Mouse (Mus musculus): ENCODE measurements around the gene Ap4s1. TPM values are rescaled to one million over a fixed set of nuclear protein-coding genes. Genes with fewer than 3 reads are reported as not detected.

Gene Ap4s1
- polyA plus RNA-seq, 1 experiment from 2014 or later: 32.6 TPM

DNA sequence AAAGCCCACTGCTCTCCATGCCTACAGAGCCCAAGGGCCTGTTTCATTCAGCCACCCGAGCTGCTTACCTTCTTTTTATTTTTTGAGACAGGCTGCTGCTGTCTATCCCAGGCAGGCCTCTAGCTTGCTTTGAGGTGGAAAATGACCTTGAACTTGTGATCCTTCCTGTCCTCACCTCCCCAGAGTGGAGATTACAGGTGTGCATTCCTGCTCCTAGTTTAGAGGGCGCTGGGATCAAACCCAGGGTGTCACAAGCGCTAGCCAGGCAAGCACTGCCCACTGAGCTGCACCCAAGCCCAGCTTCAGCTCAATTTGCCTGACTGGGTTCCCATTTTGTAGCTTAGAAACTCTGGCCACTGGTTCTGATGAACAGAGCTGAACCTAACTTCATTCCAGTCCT is 45.5 kb downstream of the Ap4s1 start:
- Histone ChIP-seq H3K9ac (no peak overlapping the region), H3K9me3 (no peaks in the 10 kb centered on the region), H3K27ac (peak overlapping the region; percentile 39; the same call in 1 of the 2 replicates), H3K4me1 (peaks cover 19% of the 10 kb centered on the region), H3K4me3 (no peak overlapping the region), H3K4me2 (no peak overlapping the region), H3K27me3 (no peaks in the 10 kb centered on the region), H3K36me3 (no peaks in the 10 kb centered on the region)
- 75% methylated on average over 3 of the region's 3 CpGs for WGBS
- no peak for ATAC-seq (ENCODE audit: insufficient number of reproducible peaks, insufficient read depth, low FRiP score, low TSS enrichment, low read depth)

DNA sequence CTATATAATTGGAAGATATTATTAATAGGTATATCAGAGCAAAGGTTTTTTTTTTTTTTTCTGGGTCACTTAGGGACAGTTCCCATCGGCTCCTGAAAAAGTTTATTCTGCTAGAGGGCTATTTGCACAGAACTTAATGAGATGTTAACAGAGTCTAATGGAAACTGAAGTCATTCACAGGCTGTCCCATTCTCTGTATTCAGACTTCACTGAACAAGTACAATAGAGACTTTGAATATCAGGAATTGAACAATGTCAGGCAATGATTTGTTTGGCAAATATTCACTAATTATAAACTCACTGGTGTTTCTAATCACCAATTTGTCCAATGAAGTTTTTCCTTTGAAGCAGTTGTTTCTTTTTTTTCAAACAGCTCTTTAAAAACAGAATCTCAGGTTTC is 46.0 kb downstream of the Ap4s1 start:
- no peak for ATAC-seq (ENCODE audit: insufficient number of reproducible peaks, insufficient read depth, low FRiP score, low TSS enrichment, low read depth)
- Histone ChIP-seq H3K9ac (no peak overlapping the region), H3K4me3 (no peak overlapping the region), H3K4me1 (peaks cover 19% of the 10 kb centered on the region), H3K27ac (no peak overlapping the region), H3K9me3 (no peaks in the 10 kb centered on the region), H3K27me3 (no peaks in the 10 kb centered on the region), H3K36me3 (0 out of 2 replicates have a peak, but pooled peaks cover 3% of the 10 kb centered on the region), H3K4me2 (no peak overlapping the region)
- WGBS: 57% methylated on average over 1 of the region's 1 CpGs

DNA sequence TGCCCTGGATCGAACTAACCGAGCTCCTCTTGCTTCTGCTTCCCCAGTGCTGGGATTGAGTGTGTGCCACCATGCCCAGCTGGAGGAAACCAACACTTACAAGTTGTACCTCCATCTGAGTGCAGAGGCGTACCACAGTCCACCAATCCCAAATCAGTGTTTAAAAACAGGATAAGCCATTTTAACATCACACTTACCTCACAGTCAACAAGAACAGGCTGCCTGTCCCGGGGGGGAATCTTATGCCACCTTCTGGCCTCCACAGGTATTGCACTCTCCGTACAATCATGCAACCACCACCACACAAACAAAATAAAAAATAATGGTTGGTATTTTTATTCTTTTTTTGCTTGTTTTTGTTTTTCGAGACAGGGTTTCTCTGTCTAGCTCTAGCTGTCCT is 50.9 kb downstream of the Ap4s1 start:
- Histone ChIP-seq H3K27me3 (no peaks in the 10 kb centered on the region), H3K27ac (no peak overlapping the region), H3K4me1 (no peaks in the 10 kb centered on the region), H3K4me3 (no peak overlapping the region), H3K4me2 (no peak overlapping the region), H3K36me3 (peaks cover 46% of the 10 kb centered on the region), H3K9me3 (no peaks in the 10 kb centered on the region), H3K9ac (no peak overlapping the region)
- no peak for ATAC-seq (ENCODE audit: insufficient number of reproducible peaks, insufficient read depth, low FRiP score, low TSS enrichment, low read depth)
- 86% methylated on average over 6 of the region's 6 CpGs for WGBS

GRCm38 (mm10) chr12:51744957-51745356 is 54.1 kb downstream of the Ap4s1 start:
- H3K36me3 ChIP-seq: peaks cover 75% of the 10 kb centered on the region
- no peaks in the 10 kb centered on the region for H3K9me3 ChIP-seq
- H3K4me2 ChIP-seq: no peak overlapping the region
- no peaks in the 10 kb centered on the region for H3K4me1 ChIP-seq
- H3K27me3 ChIP-seq: no peaks in the 10 kb centered on the region
- 36% methylated on average over 6 of the region's 6 CpGs for WGBS
- no peak for ATAC-seq (ENCODE audit: insufficient number of reproducible peaks, insufficient read depth, low FRiP score, low TSS enrichment, low read depth)
- H3K9ac ChIP-seq: no peak overlapping the region
- no peak overlapping the region for H3K4me3 ChIP-seq
- no peak overlapping the region for H3K27ac ChIP-seq

DNA sequence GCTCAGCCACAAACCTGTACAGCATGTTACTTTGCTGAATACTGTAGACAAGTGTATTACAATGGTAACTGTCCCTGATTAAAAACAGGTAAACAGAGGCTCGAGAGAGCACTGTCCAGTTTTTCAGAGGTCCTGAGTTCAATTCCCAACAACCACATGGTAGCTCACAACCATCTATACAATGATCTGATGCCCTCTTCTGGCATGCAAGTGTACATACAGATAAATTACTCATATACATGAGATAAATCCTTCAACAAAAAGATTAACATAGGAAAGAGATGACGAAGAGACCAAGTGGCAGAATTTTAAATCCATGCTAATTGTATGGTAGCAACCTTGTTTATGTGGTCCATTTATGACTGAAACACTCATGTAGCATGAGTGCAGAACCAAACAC is 56.5 kb downstream of the Ap4s1 start:
- Histone ChIP-seq H3K4me3 (no peak overlapping the region), H3K4me2 (no peak overlapping the region), H3K27me3 (no peaks in the 10 kb centered on the region), H3K4me1 (no peaks in the 10 kb centered on the region), H3K9me3 (no peaks in the 10 kb centered on the region), H3K27ac (no peak overlapping the region), H3K9ac (no peak overlapping the region), H3K36me3 (peaks cover 90% of the 10 kb centered on the region)
- ATAC-seq (ENCODE audit: insufficient number of reproducible peaks, insufficient read depth, low FRiP score, low TSS enrichment, low read depth): no peak
- WGBS: 87% methylated on average over 2 of the region's 2 CpGs

GRCm38 (mm10) chr12:51755938-51756598 is 65.2 kb downstream of the Ap4s1 start:
- H3K4me1 ChIP-seq: no peaks in the 10 kb centered on the region
- H3K36me3 ChIP-seq: peaks cover 83% of the 10 kb centered on the region
- H3K27me3 ChIP-seq: no peaks in the 10 kb centered on the region
- H3K9ac ChIP-seq: no peak overlapping the region
- 95% methylated on average over 12 of the region's 12 CpGs for WGBS
- no peak for ATAC-seq (ENCODE audit: insufficient number of reproducible peaks, insufficient read depth, low FRiP score, low TSS enrichment, low read depth)
- H3K9me3 ChIP-seq: no peaks in the 10 kb centered on the region
- no peak overlapping the region for H3K4me2 ChIP-seq
- no peak overlapping the region for H3K27ac ChIP-seq
- H3K4me3 ChIP-seq: no peak overlapping the region

DNA sequence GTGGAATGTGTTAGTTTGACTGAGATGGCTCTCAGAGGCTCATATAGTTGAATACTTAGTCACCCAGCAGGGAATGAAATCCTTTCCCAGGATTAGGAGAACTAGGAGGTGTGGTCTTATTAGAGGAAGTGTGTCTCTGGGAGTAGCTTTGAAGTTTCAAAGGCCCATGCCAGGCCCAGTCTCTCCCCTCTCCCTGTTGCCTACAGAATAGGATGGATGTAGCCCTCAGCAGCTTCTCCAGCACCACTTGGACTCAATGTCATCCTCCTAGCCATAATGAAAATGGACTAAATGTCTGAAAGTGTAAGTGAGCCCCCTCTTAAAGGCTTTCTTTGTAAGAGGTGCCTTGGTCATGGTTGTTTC is 65.7 kb downstream of the Ap4s1 start:
- Histone ChIP-seq H3K36me3 (peaks cover 80% of the 10 kb centered on the region), H3K9ac (no peak overlapping the region), H3K9me3 (no peaks in the 10 kb centered on the region), H3K27me3 (no peaks in the 10 kb centered on the region), H3K4me1 (no peaks in the 10 kb centered on the region), H3K4me3 (no peak overlapping the region), H3K4me2 (no peak overlapping the region), H3K27ac (no peak overlapping the region)
- no peak for ATAC-seq (ENCODE audit: insufficient number of reproducible peaks, insufficient read depth, low FRiP score, low TSS enrichment, low read depth)

DNA sequence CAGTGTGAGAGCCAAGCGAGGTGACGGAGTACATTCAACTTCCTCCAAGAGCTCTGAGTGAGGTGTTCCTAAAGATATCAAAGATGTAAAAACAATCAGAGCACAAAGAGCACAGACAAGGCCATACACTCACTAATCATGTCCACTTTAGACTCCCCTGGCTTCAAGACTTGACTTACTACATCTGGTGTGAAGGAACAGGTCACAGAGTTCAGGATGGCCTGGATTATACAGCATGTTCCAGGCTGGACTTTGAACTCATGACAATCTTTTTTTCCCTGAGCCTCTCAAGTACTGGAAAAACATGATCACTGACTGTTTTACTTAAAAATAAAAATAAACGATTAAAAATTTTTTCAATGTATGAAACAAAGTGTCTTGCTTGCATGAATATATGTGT is 68.5 kb downstream of the Ap4s1 start:
- H3K9me3 ChIP-seq: no peaks in the 10 kb centered on the region
- WGBS: 96% methylated on average over 3 of the region's 3 CpGs
- peaks cover 82% of the 10 kb centered on the region for H3K36me3 ChIP-seq
- no peaks in the 10 kb centered on the region for H3K4me1 ChIP-seq
- no peaks in the 10 kb centered on the region for H3K27me3 ChIP-seq
- H3K4me3 ChIP-seq: no peak overlapping the region
- H3K27ac ChIP-seq: no peak overlapping the region
- no peak overlapping the region for H3K9ac ChIP-seq
- no peak overlapping the region for H3K4me2 ChIP-seq
- ATAC-seq (ENCODE audit: insufficient number of reproducible peaks, insufficient read depth, low FRiP score, low TSS enrichment, low read depth): no peak

- no peak overlapping the region for H3K27ac ChIP-seq
Observed at GRCm38 (mm10) chr12:51767454-51767853, 76.6 kb downstream of the Ap4s1 start.

GRCm38 (mm10) chr12:51768702-51769101 is 77.9 kb downstream of the Ap4s1 start:
- 94% methylated on average over 15 of the region's 15 CpGs for WGBS
- peaks cover 58% of the 10 kb centered on the region for H3K36me3 ChIP-seq
- H3K9ac ChIP-seq: no peak overlapping the region
- H3K27me3 ChIP-seq: no peaks in the 10 kb centered on the region
- H3K4me2 ChIP-seq: no peak overlapping the region
- no peaks in the 10 kb centered on the region for H3K9me3 ChIP-seq
- no peaks in the 10 kb centered on the region for H3K4me1 ChIP-seq
- no peak overlapping the region for H3K4me3 ChIP-seq
- ATAC-seq (ENCODE audit: insufficient number of reproducible peaks, insufficient read depth, low FRiP score, low TSS enrichment, low read depth): no peak
- no peak overlapping the region for H3K27ac ChIP-seq

More at GRCm38 (mm10) chr12:51767454-51767853, 76.6 kb downstream of the Ap4s1 start:
- no peak for ATAC-seq (ENCODE audit: insufficient number of reproducible peaks, insufficient read depth, low FRiP score, low TSS enrichment, low read depth)
- Histone ChIP-seq H3K27me3 (no peaks in the 10 kb centered on the region), H3K9me3 (no peaks in the 10 kb centered on the region), H3K4me1 (no peaks in the 10 kb centered on the region), H3K36me3 (peaks cover 62% of the 10 kb centered on the region), H3K4me2 (no peak overlapping the region), H3K4me3 (no peak overlapping the region), H3K9ac (no peak overlapping the region)
- WGBS: 94% methylated on average over 4 of the region's 4 CpGs

DNA sequence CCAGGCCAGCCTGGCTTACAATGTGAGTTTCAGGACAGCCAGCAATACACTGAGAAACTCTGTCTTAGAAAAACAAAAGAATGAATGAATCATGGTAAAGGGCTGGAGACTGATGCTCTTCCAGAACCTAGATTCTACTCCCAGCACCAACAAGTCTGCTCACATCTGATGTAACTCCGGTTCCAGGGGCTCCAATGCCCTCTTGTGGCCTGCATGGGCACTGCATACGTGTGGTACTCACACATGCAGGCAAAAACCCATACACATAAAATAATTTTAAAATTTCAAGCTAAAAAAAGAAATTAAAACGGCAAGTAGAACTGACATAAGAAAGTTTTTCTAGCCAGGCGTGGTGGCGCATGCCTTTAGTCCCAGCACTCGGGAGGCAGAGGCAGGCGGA is 94.0 kb downstream of the Ap4s1 start:
- Histone ChIP-seq H3K4me3 (no peak overlapping the region), H3K4me1 (no peaks in the 10 kb centered on the region), H3K9me3 (no peaks in the 10 kb centered on the region), H3K4me2 (no peak overlapping the region), H3K36me3 (peaks cover 83% of the 10 kb centered on the region), H3K27me3 (no peaks in the 10 kb centered on the region), H3K9ac (no peak overlapping the region), H3K27ac (no peak overlapping the region)
- WGBS: 89% methylated on average over 7 of the region's 7 CpGs
- no peak for ATAC-seq (ENCODE audit: insufficient number of reproducible peaks, insufficient read depth, low FRiP score, low TSS enrichment, low read depth)

Data from embryonic facial prominence, embryonic 13.5 days (tissue).